Mouse (Mus musculus): ENCODE measurements around the gene Rpl22.
A peak's percentile ranks its signal among the peaks of the same experiment; 100 is the strongest.

Rpl22 gene

DNA sequence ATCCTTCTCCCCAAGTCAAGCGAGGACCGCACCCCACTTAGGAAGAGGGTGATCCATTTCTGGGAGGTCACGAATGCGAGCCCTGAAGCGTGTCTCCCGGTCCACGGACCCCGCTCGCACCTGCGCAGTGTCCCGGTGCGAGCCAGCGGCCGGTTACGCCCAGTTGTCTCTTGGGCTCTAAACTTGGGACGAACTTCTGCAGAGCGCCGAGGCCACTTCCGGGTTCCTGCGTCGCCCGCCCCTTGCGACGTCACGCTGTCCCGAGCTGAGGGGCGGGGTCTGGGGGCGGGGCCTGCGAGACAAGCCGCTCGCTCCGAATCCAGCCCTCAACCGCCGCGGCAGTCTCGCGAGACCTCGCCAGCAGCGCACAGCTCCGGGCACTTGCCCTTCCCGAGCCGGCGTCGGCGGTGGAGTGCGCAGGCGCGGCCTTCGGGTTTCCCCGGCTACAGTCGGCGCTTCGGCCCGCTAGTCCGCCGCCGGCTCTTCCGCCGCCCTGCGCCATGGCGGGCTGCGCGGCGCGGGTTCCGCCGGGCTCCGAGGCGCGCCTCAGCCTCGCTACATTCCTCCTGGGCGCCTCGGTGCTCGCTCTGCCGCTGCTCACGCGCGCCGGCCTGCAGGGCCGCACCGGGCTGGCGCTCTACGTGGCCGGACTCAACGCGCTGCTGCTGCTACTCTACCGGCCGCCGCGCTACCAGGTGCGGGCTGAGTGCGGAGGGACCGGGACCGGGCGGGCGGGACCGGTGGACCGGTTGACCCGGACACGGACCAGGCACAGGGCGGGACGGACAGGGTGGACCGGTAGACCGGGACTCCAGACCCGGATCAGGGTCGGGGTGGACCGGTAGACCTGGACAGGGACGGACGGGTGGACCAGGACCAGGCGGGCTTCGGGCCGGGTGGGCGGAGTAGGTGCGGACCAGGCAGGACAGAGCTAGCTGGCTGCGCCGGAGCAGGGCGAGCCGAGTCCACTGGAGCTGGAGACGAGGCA is 28.4 kb upstream of the Rpl22 start, which contains the start of gene Icmt:
Icmt (plus strand) TSS at position 354 of the 988 bp plus-strand sequence.
- peak; percentile 98 for DNase-seq

DNA sequence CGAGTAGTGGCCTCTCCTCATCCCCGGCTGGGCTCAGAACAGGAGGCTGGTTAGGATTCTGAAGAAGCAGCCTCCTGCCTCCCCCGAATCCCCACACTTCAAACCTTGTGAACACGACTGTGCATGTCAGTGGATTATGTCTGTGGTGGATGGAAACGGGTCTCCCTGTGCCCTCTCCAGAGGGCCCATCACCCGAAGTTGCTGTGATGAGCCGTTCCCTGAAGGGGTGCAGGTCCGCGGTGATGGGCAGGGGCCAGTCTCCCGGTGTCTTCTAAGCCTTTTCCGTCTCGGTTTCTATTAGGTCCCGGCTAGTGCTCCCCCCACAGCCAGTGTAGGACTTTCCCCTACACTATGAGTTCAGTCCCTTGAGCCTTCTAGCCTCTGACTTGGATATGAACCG is 26.7 kb upstream of the Rpl22 start:
- DNase-seq, result no peak

DNA sequence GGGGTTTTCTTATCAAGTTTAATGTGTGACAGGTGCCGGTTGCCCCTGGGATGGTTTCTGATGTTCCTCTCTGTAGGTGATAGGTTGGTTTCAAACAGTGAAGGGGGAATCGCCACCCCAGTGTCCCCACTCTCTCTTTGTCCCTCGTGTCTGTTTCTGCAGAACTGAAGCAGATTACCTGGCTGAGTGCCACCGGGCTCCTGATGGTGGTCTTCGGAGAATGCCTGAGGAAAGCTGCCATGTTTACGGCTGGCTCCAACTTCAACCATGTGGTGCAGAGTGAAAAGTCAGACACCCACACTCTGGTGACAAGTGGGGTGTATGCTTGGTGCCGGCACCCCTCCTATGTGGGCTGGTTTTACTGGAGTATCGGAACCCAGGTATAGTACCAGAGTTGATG is 25.2 kb upstream of the Rpl22 start:
- DNase-seq, result no peak

DNA sequence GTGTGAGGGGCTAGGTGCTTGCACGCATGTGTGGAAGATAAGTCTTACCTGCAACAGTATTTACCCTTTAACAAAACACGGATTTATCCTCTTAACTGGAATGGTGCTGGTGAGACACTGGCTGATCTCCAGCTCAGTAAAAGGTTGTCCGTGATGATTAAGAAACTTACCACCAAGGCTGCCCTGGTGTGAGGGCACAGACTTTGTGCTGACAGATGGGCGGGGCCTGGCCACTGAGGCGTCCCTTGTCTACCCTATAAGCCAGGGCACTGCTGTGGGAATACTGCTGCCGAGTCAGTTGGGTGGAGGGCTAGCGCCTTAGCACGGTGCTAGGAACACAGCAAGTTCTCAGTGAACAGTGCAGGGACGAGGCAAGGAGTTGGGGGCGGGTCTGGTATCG is 23.5 kb upstream of the Rpl22 start:
- no peak for DNase-seq

DNA sequence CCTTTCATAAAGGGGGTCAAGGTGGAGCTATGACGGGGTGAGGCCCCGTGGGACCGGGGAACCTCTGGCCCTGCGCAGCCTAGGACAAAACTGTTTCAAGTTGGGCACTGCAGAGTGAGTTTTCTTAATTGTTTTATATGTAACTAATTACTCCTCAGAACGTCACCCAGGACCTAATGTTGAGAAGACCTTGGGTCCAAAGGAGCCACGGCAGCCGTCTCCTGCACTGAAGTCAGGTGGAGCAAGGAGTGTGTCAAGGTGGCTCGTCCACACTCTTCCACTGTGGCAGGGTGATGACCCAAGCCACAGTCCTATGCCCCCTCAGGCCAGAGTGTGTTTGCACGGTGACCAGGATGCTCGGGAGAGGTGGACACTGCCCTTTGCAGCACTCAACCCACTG is 22.4 kb upstream of the Rpl22 start:
- no peak for DNase-seq

DNA sequence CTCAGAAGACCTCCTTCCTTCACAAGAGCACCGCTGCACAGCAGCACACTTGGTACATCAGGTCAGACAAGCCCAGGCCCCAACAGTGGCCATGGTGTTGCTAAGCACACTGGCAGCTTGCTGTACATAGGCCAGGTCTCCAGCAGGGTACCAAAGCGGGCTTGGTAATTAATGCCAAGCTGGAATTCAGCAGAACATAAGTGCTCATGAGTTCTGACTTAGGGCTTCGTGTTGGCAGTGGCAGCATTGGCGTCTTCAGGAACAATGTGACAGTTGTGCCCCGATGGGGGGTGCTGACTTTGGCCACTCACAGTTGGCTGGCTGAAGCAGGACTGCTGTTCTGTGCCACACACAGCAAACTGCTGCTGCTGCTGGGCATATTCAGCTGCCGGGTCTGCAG is 20.9 kb upstream of the Rpl22 start:
- no peak for DNase-seq

DNA sequence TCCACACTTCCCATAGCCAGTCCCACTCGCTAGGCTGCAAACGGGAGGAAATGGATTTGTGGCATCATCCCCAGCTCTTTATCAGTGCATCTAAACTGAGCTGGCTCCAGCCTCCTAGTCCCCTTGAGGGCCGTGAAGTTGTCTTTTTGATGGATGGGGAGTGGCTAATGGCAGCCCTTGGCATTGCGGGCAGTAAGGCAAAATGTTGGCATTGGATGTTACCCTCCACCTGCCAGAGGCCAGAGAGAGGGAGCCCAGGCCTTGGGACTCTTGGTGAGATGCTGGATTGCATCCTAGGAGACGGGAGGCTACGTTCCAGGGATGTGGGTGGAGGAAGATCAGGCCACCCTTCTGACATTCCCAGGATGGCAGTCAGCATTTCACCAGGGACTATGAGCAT is 19.6 kb upstream of the Rpl22 start:
- DNase-seq, result no peak

DNA sequence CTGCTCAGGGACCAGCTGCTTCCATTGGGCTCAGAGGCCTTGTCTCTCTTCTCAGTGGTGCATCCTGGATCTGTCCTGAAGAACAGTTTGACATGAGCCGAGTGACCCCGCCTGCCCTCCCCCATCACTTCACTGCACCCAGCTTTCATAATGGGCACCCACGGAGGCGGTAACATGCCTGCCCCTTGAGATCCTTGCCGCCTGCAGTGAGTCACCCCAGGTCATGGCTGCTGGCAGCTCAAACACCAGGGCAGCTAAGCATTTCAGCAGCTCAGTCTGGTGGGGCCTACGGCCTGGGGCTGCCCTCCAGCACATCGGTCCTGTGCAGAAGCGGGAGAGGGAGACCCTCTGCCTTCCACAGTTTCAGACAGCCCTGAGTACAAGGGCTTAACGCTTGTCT is 18.0 kb upstream of the Rpl22 start:
- DNase-seq, result no peak

DNA sequence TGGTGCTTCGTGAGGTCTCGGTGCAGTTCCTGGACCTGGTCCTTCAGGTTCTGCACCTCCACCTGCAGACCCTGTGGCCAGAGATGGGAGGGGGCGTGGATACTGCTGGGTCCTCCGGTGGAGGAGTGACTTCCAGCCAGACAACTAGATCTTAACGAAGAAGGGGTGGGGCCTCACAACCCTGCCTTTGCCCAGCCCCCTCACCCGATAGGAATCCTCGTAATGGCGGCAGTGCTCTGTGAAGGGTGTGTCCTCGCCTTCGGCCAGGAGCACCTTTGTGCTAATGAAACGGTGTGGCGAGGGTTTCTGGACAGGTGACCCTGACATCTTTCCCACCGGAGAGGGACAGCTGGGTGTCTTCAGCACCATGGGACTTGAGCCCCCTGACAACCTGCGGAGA is 13.4 kb upstream of the Rpl22 start:
- no peak for DNase-seq

DNA sequence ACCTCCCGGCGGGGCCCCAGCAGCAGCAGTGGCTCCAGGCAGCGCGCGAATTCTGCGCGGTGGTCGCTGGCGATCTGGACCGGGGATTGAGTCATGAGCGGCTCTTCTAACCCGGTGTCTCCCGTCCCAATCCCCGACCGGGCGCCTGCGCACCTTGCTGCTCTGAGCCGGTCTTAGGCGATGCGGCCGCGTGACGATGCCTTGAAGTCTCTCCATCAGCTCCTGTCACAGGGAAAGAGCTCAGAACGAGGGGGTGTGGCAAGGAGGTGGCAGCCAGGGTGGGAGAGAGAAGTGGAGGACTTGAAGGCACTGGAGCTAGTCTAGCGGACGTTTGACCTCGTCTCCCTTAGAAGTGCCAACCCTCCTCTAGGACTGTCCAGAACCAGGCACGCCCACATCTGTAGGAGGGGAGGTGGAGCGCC is 12.3 kb upstream of the Rpl22 start:
- DNase-seq, result no peak

DNA sequence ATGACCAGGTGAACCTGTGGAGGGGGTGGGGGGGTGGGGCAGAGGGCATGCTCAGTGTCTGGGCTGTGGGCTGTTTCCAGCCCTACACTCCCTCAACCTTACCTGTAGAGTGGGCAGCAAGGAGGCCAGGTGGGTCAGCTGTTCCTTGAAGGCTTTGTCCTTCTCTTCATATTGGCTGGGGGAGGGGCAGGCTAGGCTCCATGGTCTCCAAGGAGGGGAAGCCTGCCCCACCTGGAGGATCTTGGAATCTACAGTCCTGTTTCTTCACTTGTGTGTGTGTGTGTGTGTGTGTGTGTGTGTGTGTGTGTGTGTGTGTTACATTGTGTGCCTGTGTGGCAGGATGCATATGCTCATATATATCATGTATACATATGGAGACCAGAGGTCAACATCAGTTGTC is 11.6 kb upstream of the Rpl22 start:
- no peak for DNase-seq

DNA sequence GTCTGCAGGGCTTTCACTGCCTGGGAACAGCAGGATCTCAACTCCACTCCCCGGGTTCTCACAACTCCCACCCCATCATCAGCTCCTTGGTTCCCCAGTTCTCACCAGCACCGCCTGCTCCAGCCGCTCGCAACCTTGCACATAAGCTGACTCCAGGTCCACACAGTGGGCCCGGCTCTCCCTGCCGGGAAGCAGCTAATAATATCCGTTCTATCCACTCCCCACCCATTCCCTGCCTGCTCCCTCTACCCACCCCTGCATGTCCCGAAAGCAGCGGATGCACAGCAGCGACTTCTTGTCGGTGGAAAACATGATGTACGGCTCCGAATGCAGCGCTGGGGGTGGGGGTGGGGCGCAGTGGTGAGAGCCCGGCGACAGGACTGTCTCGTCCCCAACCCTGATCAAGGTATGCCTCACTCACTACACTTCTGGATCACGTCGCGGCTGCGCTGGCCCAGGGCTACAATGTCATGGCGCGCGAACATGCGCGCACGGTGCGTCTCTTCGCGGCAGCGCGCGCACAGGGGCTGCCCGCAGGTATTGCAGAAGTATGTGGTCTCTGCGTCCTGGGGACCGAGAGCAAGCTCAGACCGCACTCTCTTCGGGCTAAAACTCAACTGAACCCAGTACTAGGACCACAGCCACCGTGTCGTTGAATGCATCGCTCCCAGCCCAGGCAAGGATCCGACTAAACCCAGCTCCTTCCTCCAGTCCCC is 9.9 kb upstream of the Rpl22 start:
- no peak for DNase-seq

DNA sequence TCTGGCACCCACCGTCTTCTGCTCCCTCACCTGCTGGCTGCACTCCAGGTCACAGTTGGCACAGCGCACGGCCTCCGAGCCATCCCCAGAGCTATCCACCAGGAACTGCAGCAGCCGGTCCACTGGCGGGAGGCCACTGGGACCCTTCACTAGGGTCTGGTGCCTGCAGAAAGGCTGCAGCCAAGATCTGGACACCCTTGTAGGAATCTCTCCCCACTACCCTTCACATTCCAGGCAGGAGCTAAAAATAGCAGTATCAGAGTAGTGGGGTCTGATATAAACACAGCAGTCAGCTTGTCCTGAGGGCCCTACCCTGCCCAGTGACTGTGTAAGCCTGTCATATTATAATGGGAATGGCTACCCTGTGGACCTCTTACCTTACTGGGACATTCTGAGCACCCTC is 7.9 kb upstream of the Rpl22 start:
- DNase-seq, result no peak

DNA sequence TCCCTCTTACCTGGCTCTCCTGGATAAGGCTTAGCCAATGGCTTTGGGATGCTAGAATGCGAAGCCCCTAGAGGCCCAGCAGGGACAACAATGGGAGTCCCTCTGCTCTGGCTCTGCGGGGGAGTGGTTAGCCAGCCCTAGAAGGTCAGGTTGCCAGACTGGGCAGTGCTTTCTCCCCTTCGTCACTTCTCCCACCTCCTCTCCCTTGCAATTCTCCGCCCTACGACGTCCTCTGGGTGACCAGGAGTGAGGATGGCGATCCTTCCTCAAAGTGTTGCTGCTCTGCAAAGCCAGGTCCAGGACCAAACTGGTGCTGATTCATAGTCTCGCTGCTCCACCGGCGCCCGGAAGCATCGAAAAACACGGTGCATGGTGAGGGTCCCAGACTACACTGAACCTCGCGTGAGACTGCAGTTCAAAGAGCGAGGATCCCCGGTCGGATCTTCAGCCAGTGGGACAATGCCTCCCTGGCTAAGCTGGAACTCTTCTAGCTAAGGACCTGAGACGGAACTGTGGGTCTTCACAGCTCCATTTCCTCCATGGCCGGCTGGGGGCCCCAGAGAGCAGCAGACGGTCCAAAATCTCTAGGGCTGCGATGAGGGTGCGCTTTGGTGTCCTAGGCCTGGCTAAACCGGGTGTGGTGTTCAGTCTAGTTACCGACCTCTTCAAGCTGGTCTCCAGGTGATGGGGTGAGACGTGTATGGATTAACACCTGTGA is 6.9 kb upstream of the Rpl22 start, which contains the start of gene Rnf207:
Rnf207 (minus strand) TSS at position 477 of the 718 bp plus-strand sequence.
- no peak for DNase-seq

DNA sequence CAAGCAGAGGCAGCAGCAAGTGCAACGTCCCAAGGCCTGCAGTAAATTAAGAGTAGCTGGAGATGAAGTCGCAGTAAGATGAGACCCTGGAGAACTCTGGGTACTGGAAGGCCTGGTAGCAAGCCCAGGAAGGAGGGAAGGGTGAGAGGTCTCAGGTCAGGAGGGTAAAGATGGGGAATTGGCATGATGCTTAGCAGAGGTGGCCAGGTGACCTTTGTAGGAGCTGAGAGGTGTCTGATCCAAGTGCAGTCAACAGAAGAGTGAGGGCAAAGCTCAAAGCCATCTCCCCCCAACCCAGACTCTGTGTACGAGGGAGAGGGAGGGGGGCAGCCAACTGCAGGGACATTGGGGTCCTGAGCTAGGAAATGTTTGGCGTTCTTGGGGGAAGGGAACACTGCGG is 4.1 kb upstream of the Rpl22 start:
- DNase-seq, result no peak

DNA sequence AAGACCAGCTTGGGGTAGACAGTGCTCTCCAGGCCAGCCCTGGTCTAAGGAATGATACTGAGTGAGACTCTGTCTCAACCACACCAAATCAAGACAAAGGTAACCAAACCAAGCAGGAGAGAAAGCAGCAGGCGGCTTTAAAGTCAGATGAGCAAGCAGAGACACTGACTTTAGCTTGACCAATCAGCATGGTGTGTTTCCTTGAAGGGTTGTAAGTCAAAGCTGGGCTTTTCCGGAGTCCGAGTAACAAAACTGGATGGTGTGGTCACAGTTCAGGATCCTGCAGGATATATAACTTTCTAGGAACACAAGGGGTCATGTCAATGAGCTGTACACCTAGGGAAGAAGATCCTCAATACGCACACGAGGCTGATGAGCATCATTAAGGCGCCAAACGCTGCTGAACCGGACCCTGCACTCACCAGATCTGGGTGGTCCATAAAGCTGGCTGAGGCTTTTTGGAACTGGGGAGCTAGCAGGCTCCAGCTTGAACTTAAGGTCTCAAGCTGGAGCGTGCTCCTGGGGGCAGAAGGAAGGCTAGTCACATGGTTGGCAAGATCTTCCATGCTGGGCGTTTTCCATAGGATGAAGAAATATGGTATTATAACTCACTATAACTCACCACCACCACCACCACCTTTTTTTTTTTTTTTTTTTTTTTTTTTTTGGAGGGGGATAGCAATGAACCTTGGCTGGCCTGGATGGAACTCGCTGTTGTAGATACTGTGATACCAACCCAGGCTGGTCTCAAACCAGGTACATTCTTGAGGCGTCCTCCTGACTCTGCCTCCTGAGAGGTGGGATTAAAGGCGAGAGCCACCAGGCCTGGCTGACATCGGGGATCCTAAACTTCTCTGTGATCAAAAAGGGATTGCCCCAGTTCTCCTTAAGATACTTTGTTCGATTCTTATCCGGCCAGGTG is 640 bp upstream of the Rpl22 start:
- no peak for DNase-seq

DNA sequence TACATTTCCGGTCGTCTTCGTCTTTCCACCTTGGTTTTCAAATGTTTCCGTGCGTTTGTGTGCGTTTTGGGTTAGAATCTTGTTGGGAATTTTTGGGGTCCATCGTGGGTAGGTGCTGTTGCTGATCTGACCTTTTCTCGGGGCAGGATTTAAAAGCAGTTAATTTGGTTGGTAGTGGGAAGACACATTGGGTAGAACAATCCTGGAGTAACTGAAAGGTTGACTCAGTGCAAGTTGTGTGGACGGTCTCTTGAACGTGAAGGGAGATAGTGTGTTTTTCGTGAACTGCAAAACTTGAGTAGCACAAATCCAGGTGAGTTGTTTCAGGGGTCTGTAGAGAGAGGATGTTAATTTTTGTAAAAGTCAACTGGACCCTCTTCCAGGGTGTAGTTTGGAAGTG is 1.0 kb downstream of the Rpl22 start:
- DNase-seq, result no peak

DNA sequence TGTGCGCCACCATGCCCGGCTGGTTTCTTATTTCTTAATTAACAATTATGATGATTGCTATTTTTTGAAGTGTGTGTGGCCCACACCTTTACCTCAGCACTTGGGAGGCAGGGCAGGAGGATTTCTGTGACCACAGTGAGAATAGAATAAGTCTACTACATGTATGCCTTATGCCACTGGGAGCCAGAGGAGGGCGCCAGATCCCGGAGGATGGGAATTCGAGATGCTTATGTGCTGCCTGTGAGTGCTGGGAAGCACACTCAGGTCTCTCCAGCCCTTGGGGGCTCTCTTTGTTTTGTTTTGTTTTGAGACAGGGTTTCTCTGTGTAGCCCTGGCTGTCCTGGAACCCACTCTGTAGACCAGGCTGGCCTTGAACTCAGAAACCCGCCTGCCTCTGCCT is 3.1 kb downstream of the Rpl22 start:
- no peak for DNase-seq

DNA sequence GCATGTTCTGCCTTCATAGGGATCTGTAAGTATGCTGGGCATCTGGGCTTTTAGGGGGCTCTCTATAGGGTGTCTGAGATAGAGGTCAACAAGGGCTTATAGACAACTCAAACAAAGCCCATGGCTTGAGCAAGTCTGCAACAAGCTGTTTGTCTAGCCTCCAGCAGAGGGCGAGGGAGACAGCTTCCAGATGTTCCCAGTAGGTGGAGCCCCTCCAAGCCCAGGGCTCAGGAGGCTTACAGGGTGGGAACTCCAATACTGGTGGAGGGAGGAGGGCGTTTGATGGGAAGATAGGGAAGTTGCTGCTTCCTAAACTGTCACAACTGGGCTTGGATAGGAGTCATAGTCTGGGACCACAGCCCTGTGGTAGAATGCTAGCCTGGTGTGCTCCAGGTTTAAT is 7.4 kb downstream of the Rpl22 start:
- no peak for DNase-seq

DNA sequence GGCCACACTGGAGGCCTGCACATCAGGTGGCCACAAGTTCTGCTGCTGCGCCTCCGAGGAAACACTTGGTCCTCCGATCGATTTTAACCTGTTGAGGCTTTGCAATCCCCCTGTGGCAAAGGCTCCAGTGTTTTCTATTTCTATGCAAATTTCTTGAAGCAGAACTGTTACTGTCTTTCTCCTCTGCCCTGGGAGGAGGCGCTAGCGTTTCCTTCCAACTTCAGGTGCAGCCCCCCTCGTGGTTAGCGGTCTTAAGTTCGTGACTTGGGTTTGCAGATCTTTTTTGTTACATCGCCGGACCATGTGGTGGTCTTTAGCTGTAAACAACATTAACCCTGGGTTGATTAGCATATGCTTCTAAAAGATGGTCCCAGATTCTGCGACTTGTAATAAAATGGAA is 8.0 kb downstream of the Rpl22 start:
- DNase-seq, result no peak

DNA sequence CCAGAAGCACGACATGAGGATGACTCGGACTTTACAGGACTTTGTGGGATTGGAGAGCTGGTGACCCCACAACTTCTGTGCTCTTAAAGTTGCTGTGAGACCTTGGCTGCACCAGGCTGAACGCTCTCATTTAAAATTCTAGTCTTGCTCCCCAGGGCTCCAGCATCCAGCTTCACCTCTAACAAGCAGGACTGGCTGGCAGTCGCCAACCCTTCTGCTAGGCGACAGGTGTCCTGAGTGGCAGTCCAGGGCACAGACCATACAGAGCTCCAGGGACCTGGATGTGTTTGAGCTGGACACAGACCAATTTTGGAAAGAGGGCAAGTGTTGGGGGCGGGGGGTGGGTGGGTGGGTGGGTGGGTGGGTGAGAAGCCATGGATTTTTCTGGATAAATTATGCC is 12.2 kb downstream of the Rpl22 start:
- DNase-seq, result no peak
